Mouse (Mus musculus) ES-E14 (cell line): ENCODE data around the gene Pbx3. TPM values are rescaled to one million over a fixed set of nuclear protein-coding genes. Genes with fewer than 3 reads are reported as not detected.

Experiments
- DNase-seq: peaks from one replicate; pipeline ENCODE4 v3.0.0-alpha.2; 2013; ENCODE audit warnings: low read depth, low spot score
- H3K27ac ChIP-seq: 2 replicates; pipeline ENCODE4 v1.5.1; 2012; ENCODE audit warnings: low read depth, mild to moderate bottlenecking, low read length, moderate library complexity, mixed read lengths; ENCODE audit not compliant: poor library complexity, insufficient read depth, severe bottlenecking
- H3K36me3 ChIP-seq: 2 replicates; pipeline ENCODE4 v1.6.1; 2012; ENCODE audit warnings: mild to moderate bottlenecking, low read length, moderate library complexity, mixed read lengths; ENCODE audit not compliant: control insufficient read depth, poor library complexity, insufficient read depth, severe bottlenecking
- H3K4me1 ChIP-seq, 2 experiments: fragments of 150-350 bp in 1 of 2; sonication (generic) in 1 of 2; 2 replicates each; pipeline ENCODE4 v1.6.1; 2012; ENCODE audit warnings: low read length in 2 of 2, mild to moderate bottlenecking in 1 of 2, mixed read lengths in 1 of 2; ENCODE audit not compliant: control insufficient read depth in 2 of 2, insufficient read depth in 2 of 2, poor library complexity in 1 of 2
- H3K4me3 ChIP-seq, 2 experiments: fragments of 150-350 bp in 1 of 2; sonication (generic) in 1 of 2; 2 replicates each; pipeline ENCODE4 v1.5.1; 2012; ENCODE audit warnings: low read length in 2 of 2, low read depth in 1 of 2, mild to moderate bottlenecking in 1 of 2, mixed read lengths in 1 of 2; ENCODE audit not compliant: insufficient read depth in 1 of 2, poor library complexity in 1 of 2, severe bottlenecking in 1 of 2
- H3K9ac ChIP-seq: 2 replicates; pipeline ENCODE4 v1.6.1; 2012; ENCODE audit warnings: low read depth, mild to moderate bottlenecking, low read length, mixed read lengths; ENCODE audit not compliant: poor library complexity, insufficient read depth, severe bottlenecking
- H3K9me3 ChIP-seq: fragments of 150-350 bp; sonication (generic); 2 replicates; pipeline ENCODE4 v1.6.1; 2012; ENCODE audit warnings: low read depth, mild to moderate bottlenecking, low read length; ENCODE audit not compliant: control insufficient read depth, insufficient read depth
- CHD2 ChIP-seq: IDR thresholded peaks from 2 replicates; pipeline ENCODE4 v1.6.1; 2014; ENCODE audit warnings: mild to moderate bottlenecking, low read depth, low read length, inconsistent platforms
- HCFC1 ChIP-seq: IDR thresholded peaks from 2 replicates; pipeline ENCODE4 v1.6.1; 2012; ENCODE audit warnings: low read length, inconsistent platforms, borderline replicate concordance; ENCODE audit not compliant: insufficient read depth
- MAFK ChIP-seq: IDR thresholded peaks from 2 replicates; pipeline ENCODE4 v1.6.1; 2014; ENCODE audit warnings: mild to moderate bottlenecking, low read depth, low read length, inconsistent platforms; ENCODE audit not compliant: insufficient read depth
- ZC3H11A ChIP-seq: IDR thresholded peaks from 2 replicates; pipeline ENCODE4 v1.6.1; 2012; ENCODE audit warnings: low read depth, mild to moderate bottlenecking, inconsistent platforms, low read length, borderline replicate concordance
- ZNF384 ChIP-seq: IDR thresholded peaks from 2 replicates; pipeline ENCODE4 v1.6.1; 2012; ENCODE audit warnings: low read depth, low read length, inconsistent platforms
- in situ Hi-C, 2 experiments: fragments of 600-800 bp; cut with MboI; formaldehyde crosslinking; loops; one replicate each; pipeline ENCODE4 v1.15.1; 2025; ENCODE audit warnings: low sequenced_read_pairs in 2 of 2, inconsistent platforms in 1 of 2; ENCODE audit not compliant: unreplicated experiment in 2 of 2
- total RNA-seq: library from RNA; depleted of rRNA; stranded (reverse); fragments of 300-350 nt; gene quantifications from 2 replicates; pipeline ENCODE4 v1.2.3, GENCODE M21; 2012

Pbx3 gene
- total RNA-seq, 1 experiment, result 6.6 TPM

DNA sequence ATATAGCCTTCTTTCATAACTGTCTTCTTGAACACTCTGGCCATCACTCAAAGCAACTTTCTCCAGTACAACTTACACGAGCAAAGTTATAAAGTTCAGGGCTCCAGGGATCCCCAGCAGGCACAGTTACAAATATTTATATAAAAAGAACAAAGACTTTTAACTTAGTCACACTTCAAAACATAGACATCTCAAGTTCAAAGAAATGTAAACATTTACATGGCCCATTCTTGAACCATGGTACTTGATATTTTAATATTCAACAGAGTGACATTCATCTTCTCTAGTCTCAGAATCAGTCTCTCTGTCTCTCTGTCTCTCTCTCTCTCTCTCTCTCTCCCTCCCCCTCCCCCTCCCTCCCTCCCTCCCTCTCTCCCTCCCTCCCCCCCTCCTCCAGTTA is 119.3 kb downstream of the Pbx3 start:
- H3K4me1 ChIP-seq, result no peaks in the 10 kb centered on the region
- H3K4me3 ChIP-seq, result no peak overlapping the region
- TF ChIP-seq CHD2 (no peak), ZNF384 (no peak), ZC3H11A (no peak), MAFK (no peak), HCFC1 (no peak)
- in situ Hi-C loops, result no loop called here
- no peak overlapping the region for H3K27ac ChIP-seq
- no peaks in the 10 kb centered on the region for H3K36me3 ChIP-seq
- DNase-seq, result no peak
- H3K9me3 ChIP-seq, result no peaks in the 10 kb centered on the region
- no peak overlapping the region for H3K9ac ChIP-seq

DNA sequence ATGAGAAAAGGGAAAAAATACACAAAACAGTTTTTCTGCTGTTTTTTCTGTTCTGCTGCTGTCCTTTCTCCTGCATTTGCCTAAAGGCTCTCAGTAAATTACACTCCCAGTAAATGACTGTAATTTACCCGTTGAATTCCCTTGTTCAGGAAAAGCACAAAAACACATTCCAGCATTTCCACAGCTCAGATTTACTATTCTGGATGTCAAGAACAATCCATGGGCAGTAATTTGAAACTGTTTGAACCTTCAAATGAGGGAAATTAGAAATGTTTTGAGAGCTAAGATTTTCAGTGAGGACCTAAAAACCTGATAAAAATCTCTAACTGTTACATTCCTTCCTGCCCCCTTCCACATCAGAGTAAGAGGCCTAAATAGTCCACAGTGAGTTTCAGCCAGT is 119.8 kb downstream of the Pbx3 start:
- in situ Hi-C loops, result no loop called here
- no peak overlapping the region for H3K27ac ChIP-seq
- no peaks in the 10 kb centered on the region for H3K36me3 ChIP-seq
- H3K4me1 ChIP-seq, result no peaks in the 10 kb centered on the region
- no peak overlapping the region for H3K4me3 ChIP-seq
- no peak overlapping the region for H3K9ac ChIP-seq
- no peak for TF ChIP-seq ZNF384
- TF ChIP-seq ZC3H11A, result no peak
- no peak for TF ChIP-seq CHD2
- TF ChIP-seq MAFK, result no peak
- no peak for TF ChIP-seq HCFC1
- H3K9me3 ChIP-seq, result no peaks in the 10 kb centered on the region
- no peak for DNase-seq

DNA sequence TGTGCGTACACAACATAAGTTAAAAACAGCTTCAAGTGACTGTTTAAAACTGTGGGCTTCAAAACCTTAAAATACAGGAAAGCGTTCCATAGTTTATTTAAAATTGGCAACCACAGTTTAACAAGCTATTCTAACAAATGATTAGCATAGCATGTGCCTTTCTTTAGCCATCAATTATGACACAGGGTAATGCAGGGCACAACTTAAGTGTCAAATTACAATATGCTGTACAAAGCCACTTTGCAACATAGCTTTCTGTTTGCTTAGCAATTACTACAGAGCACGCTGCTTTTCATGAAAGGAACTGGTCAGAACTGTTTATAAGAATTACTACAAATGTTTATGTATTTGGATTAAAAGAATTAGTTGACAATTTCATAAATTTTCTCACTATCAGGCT is 120.7 kb downstream of the Pbx3 start:
- Histone ChIP-seq H3K4me1 (no peaks in the 10 kb centered on the region), H3K9me3 (no peaks in the 10 kb centered on the region), H3K4me3 (no peak overlapping the region), H3K9ac (no peak overlapping the region), H3K27ac (no peak overlapping the region), H3K36me3 (no peaks in the 10 kb centered on the region)
- no peak for TF ChIP-seq HCFC1
- no peak for TF ChIP-seq ZC3H11A
- no peak for TF ChIP-seq MAFK
- TF ChIP-seq ZNF384, result no peak
- no peak for TF ChIP-seq CHD2
- in situ Hi-C loops, result no loop called here
- DNase-seq, result no peak

DNA sequence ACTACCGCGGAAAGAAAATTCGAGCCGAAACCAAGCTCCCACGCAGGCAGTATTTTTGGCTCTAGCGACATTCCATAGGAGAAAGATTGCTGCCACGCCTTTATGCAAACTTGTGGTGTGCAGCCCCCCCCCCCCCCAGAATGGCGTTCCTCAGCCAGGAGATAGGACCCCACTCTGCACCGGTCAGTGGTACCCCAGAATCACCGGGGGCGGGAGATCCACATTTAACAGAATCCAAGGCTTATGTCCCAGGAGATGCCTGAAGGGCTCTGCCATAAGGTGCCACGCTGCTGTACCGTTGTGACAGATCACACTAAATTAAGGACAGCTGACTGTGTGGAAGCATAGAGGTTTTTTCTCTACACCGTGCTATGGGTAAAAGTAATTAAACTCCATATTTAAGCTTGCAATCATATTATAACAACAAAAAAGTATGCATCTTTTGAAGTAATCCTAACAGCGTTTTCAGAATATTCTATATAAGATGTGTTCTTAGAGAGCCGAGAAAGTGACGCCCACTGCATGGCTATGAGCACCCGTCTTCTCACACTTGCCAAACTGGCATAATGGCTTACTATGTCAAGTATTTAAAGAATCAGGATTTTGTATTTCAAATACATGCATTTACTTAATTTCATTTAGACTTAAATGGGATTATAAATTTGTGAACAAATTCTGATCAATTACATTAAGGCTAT is 122.8 kb downstream of the Pbx3 start:
- H3K9ac ChIP-seq, result peak overlapping the region; percentile 43; the same call in 1 of the 2 replicates
- in situ Hi-C loops, result no loop called here
- H3K4me1 ChIP-seq, result no peaks in the 10 kb centered on the region
- TF ChIP-seq ZNF384, result no peak
- TF ChIP-seq MAFK, result no peak
- TF ChIP-seq ZC3H11A, result no peak
- TF ChIP-seq HCFC1, result no peak
- TF ChIP-seq CHD2, result no peak
- no peaks in the 10 kb centered on the region for H3K36me3 ChIP-seq
- no peaks in the 10 kb centered on the region for H3K9me3 ChIP-seq
- no peak for DNase-seq
- peak overlapping the region; percentile 55 to 77 for H3K4me3 ChIP-seq
- no peak overlapping the region for H3K27ac ChIP-seq
